Mouse (Mus musculus): ENCODE data around the gene Nck2.

DNA sequence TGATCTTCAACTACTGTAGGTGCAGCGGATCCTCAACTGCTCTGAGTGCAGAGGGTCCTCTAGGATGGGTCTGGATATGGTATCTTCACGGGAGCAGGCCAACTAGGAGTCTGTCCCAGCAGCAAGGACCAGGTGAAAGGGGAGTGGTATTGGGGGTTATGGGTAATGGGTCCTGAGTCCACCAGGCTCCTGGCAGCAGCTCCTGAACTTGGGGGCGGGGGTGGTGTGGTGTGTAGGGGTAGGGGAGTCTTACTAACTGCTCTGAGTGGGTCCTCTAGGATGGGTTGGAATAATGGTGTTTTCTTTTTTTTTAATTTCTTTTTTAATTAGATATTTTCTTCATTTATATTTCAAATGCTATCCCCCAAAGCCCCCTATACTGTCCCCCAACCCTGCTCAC, 73.0 kb downstream of the Nck2 start:
- TF ChIP-seq CTCF (IDR thresholded peaks at IDR 0.05; ENCODE audit: insufficient read depth, low read length) (no peak), POLR2A (IDR thresholded peaks at IDR 0.05; ENCODE audit: borderline replicate concordance, extremely low read depth, low read depth, low read length) (no peak)

All from lung, adult 2 months (tissue).